Mouse (Mus musculus) mouse embryonic stem cell (cell line): Measurements from ENCODE around the gene Fsd1.

Experiments
- in situ Hi-C, 2 experiments: fragments of 300-500 bp; cut with MboI; formaldehyde crosslinking; loops; 1 replicate in 1 of 2; 3 replicates in 1 of 2; pipeline ENCODE4 v1.14.3; 2019 to 2020; ENCODE audit warnings: low sequenced_read_pairs in 2 of 2, low pct_unique_long_range_greater_than_20kb in 1 of 2, mixed read lengths in 1 of 2; ENCODE audit not compliant: unreplicated experiment in 1 of 2

Fsd1 gene

DNA sequence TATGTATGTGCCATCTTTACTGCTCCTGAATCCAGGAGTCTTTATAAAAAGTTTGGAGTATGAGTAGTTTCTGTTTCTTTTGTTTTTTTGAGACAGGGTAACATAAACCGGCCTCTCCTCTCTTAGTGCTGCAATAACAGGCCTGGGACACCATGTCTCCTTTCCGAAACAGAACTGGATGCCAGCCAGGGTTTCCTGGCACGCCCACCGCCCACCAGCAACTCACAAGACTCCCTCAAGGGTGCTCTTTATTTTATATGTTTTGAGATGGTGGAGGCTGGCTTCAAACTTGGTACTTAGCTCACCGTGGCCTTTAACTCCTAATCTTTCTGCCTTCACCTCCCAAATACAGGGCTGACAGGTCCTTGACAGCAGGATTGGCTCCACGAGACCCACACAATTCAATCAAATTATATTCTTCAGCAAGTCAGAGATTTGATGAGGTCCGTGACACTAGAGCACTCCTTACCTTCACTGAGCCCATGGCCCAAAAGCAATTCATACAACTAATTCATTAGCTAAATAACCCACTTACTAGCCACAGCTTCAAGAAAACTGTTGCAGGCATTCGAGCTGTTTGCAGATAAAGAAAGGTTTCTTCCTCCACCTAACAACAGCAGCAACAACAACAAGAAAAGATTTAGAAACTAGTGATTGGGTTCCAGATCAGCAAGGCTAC lies 52.4 kb downstream of the Fsd1 start:
- in situ Hi-C loops: no loop called here

DNA sequence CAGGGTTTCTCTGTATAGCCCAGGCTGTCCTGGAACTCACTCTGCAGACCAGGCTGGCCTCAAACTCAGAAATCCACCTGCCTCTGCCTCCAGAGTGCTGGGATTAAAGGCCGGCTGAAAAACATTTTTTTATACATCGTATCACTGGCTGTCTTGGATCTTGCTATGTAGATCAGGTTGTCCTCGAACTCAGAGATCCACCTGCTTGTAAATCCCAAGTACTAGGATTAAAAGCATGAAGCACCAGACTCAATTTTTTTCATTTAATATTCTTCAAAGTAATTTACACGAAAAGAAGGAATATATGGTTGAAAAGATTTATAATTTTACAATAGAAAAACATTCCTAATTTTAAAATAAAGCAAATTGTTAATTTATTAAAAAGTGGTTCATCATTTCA lies 53.0 kb downstream of the Fsd1 start:
- in situ Hi-C loops: no loop called here

DNA sequence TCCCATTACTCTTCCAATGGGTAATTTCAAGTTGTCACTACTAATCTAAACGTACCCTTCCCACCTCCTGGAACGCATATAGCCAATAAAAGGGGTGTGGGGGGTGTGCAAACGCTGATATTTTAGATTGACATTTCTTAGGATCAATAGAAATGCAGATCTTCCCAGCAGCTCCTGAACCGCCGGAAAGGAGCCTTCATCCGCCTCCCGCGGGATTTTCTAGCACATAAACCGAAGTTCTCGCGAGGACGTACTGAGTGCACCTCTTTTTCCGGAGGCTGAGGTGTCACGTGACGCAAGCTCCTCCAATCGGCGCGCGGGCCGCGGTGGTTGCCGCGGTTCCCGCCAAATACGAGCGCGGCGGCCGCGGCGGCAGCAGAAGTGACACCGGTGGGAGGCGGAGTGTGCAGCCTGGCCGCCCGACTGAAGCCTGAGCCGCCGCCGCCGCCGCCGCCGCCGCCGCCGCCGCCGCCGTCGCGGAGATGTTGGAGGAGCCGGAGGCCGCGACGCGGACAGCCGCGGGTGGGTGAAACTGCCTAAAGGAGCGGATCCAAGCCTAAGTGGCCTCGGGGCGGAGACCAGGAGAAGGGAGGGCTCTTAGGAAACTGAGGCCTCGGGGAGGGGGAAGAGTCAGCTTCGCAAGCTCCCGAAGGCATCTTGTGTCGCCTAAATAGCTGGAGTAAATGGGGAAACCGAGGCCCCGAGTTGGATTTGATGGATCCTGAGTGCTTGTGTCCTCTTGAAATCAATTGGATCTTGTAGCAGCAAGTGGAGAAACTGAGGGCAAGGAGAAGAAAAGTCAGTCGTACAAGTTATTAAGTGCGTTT lies 53.9 kb downstream of the Fsd1 start, which contains the start of gene Chaf1a:
TSS of gene Chaf1a (plus strand) at position 410 of the 827 bp plus-strand sequence.
- in situ Hi-C loops: no loop called here

DNA sequence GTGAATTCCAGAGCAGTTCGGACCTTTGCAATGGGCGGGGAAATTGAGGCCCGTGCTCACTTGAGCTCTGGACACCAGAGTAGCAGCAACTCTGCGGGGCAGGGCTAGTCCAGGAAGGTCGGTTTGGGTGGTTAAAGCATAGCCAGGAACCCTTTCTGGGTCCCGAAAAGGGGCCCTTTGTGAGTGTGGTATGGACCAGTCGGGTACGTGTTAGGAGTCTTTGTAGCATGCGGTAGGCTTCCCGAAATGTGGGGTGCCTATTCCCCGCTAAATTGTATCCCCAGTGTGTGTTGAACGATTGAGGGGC lies 54.5 kb downstream of the Fsd1 start:
- in situ Hi-C loops: no loop called here
